Mouse (Mus musculus): ENCODE results near the gene Ttf2.

- peak; percentile 88 for TF ChIP-seq EP300 (IDR thresholded peaks at IDR 0.05)
- TF ChIP-seq CTCF (IDR thresholded peaks at IDR 0.05), result no peak
Measured at GRCm38 (mm10) chr3:100997785-100998570, 28.5 kb upstream of the Ttf2 start.
